Mouse (Mus musculus) cerebellum, adult 11 months (tissue): ENCODE data around the gene Ppp1r3g.
"Not testable (repeated sequence)": the region's sequence is repeated elsewhere in the genome, so short reads cannot be mapped to it uniquely, and the experiment has no call there.

Experiments used
- DNase-seq: peaks from one replicate; pipeline ENCODE4 v3.0.0; 2022

Ppp1r3g gene

GRCm38 (mm10) chr13:35958539-35958938 is at the start of gene Ppp1r3g:
Gene Ppp1r3g (plus strand): TSS chr13:35958839.
- no peak for DNase-seq

GRCm38 (mm10) chr13:35911476-35911875 is 47.2 kb upstream of the Ppp1r3g start:
- no peak for DNase-seq

- DNase-seq = no peak
These were observed 20.6 kb upstream of the Ppp1r3g start for GRCm38 (mm10) chr13:35937991-35938390.

GRCm38 (mm10) chr13:35939871-35940665 is 18.6 kb upstream of the Ppp1r3g start:
- no peak for DNase-seq

GRCm38 (mm10) chr13:35940934-35941333 is 17.7 kb upstream of the Ppp1r3g start:
- DNase-seq = no peak

- DNase-seq = no peak
These were observed 11.8 kb upstream of the Ppp1r3g start for GRCm38 (mm10) chr13:35946659-35947353.

- DNase-seq = peak; percentile 58
These were observed 11.2 kb upstream of the Ppp1r3g start for GRCm38 (mm10) chr13:35947354-35948000.

GRCm38 (mm10) chr13:35949814-35950455 is 8.7 kb upstream of the Ppp1r3g start:
- no peak for DNase-seq

- DNase-seq = no peak
These were observed 890 bp downstream of the Ppp1r3g start for GRCm38 (mm10) chr13:35959391-35960067.

- no peak for DNase-seq
These were observed 4.9 kb downstream of the Ppp1r3g start for GRCm38 (mm10) chr13:35963583-35963982.

- DNase-seq = no peak
These were observed 9.1 kb downstream of the Ppp1r3g start for GRCm38 (mm10) chr13:35967690-35968089.

- no peak for DNase-seq
These were observed 9.6 kb downstream of the Ppp1r3g start for GRCm38 (mm10) chr13:35968131-35968718.

GRCm38 (mm10) chr13:35968719-35969430 is 10.2 kb downstream of the Ppp1r3g start:
- DNase-seq = no peak

- DNase-seq = no peak
These were observed 10.7 kb downstream of the Ppp1r3g start for GRCm38 (mm10) chr13:35969431-35969721.

- no peak for DNase-seq
These were observed 11.2 kb downstream of the Ppp1r3g start for GRCm38 (mm10) chr13:35969829-35970228.

- DNase-seq = no peak
These were observed 18.3 kb downstream of the Ppp1r3g start for GRCm38 (mm10) chr13:35976912-35977311.

- DNase-seq = no peak
These were observed 21.8 kb downstream of the Ppp1r3g start for GRCm38 (mm10) chr13:35980471-35980870.

- DNase-seq = no peak
These were observed 24.3 kb downstream of the Ppp1r3g start for GRCm38 (mm10) chr13:35982985-35983384.

- no peak for DNase-seq
These were observed 30.7 kb downstream of the Ppp1r3g start for GRCm38 (mm10) chr13:35989329-35989728.

- not testable (repeated sequence) for DNase-seq
These were observed 32.5 kb downstream of the Ppp1r3g start for GRCm38 (mm10) chr13:35991185-35991584.

- DNase-seq = peak; percentile 13
These were observed 35.4 kb downstream of the Ppp1r3g start for GRCm38 (mm10) chr13:35994067-35994466.

GRCm38 (mm10) chr13:35995231-35995630 is 36.6 kb downstream of the Ppp1r3g start:
- no peak for DNase-seq
